Mouse (Mus musculus) thymus, postnatal 36 days (tissue): Measurements from ENCODE around the gene Prkca.

Experiments used
- DNase-seq, 2 experiments: peaks; one replicate each; pipeline ENCODE4 v3.0.0; 2022; ENCODE audit warnings: mixed read lengths in 2 of 2

The Prkca gene

DNA sequence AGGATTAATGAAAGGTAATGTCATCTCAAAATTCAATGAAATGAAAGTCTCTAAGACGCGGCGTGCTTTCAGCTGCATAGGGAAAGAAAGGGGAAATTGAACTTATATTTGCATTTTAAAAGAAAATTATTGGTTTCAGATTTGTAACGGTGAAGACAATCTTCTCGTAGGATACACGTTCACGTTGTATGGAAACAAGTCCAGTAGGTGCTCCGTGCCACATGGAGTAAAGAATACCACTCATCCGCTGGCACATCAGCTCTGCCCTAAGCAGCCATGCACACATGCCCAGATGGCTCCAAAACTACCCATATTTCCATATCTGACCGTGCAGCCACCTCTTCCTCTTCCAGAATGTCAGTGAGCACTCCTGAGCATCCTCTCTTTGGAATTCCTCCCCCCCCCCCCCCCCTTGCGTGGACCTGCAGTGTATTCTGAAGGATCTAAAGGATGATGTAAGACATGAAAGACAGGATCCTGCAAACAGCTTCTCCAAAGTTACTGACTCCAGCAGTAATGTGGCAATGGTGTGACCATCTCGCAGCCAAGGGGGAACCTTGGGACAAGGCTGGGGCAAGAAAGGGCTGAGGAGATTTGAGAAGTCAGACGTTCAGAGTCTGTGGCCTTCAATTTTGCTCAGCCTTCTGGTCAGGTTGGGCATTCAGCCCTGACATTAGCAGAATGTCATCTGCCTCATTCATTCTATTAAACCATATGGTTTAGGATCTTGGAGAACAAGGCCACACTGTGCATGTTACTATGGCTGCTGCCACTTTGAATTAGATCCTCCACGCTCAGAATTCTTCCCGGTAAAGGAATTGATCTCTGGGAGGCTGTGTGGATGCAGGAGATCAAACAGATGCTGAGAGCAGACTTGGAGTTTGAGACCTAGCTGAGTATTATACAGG is 142.8 kb downstream of the Prkca start:
- no peak for DNase-seq

GRCm38 (mm10) chr11:108199429-108199985 is 144.2 kb downstream of the Prkca start:
- no peak for DNase-seq

DNA sequence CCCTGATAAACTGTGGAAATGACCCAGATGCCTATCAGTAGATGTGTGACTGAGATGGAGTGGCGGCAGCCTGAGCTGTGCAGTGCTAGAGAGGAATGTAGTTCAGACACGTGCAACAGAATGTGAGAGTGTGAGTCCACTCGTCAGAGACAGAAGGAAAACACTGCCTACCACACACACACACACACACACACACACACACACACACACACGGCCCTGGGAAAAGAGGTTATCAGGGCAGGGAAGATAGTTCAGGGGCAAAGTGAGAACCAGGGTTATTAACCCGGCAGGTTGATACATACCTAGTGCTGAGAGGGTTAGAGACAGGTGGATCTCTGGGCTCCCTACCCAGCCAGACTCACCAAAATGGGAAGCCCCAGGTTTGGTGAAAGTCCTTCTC is 145.1 kb downstream of the Prkca start:
- no peak for DNase-seq

DNA sequence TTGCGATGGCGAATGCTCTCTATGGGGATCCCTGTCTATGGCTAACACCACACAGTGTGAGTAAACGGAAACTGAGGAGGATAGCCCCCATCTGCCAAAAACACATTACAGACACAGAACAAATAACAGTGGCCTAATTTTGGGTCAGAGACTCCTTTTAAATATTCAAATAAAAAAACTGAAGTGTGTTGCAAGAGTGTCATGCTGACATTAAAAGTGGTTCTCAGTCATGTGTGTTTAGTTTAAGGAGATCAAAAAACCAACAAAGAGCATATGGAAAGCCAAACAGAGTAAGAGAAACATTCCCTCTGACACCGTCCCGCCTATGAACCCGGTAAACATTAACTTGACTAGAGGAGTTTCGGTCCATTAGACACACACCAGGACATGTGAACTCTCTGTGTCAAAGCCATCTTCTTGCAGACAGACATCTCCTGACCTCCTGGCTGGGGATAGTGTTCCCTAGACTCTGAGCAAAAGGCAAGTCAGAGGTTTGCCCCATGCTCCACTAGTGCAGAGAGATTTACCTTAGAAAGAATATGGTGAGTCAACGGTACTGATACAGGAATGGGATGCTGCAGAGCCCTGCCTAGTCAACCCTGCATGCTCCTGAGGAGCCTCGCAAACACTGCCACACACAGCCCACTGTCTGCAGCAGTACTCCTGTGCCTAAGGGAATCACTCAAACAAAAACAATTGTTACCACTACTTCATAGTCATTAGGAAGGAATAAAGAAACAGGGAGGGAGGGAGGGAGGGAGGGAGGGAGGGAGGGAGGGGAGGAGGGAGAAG is 146.1 kb downstream of the Prkca start:
- no peak for DNase-seq

GRCm38 (mm10) chr11:108196796-108197195 is 146.9 kb downstream of the Prkca start:
- no peak for DNase-seq

- no peak for DNase-seq
Measured at GRCm38 (mm10) chr11:108190298-108190697, 153.4 kb downstream of the Prkca start.

- no peak for DNase-seq
Measured at GRCm38 (mm10) chr11:108189362-108189761, 154.4 kb downstream of the Prkca start.

DNA sequence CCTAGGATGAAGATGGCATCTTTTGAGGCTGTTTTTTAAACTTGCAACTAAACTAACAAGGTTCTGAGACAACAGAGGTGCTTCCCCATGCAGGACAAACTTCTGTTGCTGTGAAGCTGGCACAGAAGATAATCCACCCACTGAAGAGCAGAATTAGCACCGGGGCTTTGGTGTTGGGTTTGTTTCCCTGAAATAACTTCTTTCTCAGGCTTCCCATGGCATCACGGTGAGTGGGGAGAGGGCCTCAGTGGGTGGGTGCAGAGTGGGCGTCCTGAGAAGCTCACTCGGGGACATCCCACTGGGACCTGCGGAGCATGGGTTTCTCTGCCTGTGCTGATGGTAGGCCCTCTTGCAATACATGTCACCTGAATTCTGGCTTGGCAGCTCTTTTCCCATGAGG is 161.3 kb downstream of the Prkca start:
- no peak for DNase-seq

- DNase-seq: no peak
Measured at GRCm38 (mm10) chr11:108181012-108181713, 162.6 kb downstream of the Prkca start.

GRCm38 (mm10) chr11:108178802-108179201 is 164.9 kb downstream of the Prkca start:
- no peak for DNase-seq

DNA sequence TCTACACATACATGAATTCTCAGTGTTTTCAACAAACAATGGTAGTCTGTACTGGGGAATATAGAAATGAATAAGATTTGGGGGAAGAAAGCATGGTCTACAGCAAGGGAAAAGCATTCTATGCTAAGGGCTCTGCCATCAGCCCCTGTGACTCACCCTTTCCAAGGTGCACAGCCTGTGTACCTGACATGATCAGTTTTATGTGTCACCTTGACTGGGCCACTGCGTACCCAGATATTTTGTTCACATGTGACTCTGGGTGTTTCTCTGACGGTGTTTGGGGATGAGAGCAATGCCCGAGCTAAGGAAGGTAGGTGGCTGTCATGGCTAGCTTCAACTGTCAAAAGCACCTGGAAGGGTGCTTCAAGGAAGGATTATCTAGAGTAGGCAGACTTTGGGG is 165.5 kb downstream of the Prkca start:
- no peak for DNase-seq

DNA sequence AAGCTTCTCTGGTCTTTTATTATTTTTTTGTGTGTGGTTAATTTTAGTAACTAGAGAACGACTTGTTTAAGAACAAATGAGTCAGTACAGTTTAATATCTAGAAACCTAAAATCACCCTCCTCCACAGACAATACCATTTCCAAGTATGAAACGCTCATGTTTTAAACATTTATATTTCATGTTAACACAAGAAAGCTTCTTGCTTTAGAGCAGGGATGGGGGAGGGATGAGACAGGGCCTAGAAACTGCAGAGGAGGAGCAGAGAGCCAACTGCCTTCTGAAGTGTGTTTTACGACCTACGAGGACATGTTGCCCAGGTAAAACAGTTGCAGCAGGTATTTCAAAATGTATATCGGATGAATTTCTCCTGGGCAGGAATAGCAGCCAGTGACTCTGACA is 167.0 kb downstream of the Prkca start:
- no peak for DNase-seq

DNA sequence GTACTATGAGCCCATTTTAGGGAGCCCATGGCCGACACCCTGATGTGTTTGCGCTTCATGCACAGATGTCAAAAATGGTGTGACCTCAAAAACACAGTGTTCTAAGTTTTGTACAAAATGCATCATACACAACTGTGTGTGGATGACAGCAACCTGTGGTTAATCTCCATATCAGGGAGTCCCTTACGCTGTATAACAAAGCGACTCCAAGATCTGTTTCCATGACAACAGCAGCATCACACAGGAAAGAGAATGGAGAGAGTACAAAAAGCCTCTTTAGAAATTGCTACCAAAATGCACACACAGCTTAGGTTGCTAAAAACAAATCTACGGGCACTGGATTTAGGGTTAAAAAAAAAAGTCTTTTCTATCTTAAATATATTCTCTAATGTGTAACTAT is 171.8 kb downstream of the Prkca start:
- no peak for DNase-seq

DNA sequence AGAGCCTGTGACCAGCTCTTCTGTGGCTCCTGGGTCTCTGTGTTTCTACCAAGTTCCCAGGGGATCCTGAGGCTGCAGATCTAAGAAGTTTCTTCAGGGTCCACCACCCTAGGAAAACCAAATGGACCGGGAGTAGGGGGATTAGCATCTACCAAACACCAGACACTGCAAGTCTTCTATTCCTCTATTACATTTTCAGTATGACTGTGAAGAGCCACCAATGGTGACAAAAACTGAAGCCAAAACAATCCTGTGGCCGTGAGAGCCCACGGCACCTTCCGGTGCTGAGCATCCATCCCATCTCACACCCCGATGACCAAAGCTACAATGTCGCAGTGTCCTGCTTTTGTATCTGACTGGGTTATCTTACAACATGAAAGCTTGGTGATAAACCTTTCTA is 172.5 kb downstream of the Prkca start:
- DNase-seq: no peak

- no peak for DNase-seq
Measured at GRCm38 (mm10) chr11:108170107-108170506, 173.6 kb downstream of the Prkca start.

DNA sequence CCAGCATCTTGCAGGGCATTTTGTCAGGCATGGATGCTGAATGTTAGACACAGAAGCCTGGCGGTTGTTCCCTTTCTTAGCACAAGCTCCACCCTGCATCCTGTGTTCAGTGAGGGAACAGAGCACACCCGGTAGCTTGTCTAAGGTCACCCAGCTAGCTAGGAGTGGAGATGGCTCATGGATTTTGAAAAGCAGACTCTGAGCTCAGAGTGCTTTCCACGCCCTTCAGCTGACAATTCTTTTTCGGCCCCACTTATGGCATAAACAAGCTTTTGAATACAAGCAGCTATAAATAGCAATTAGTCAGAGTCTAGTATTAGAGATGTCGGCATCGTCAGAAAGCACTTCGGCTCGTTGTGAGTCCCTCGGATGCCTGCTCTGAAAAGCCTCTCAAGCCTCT is 178.0 kb downstream of the Prkca start:
- DNase-seq: no peak

DNA sequence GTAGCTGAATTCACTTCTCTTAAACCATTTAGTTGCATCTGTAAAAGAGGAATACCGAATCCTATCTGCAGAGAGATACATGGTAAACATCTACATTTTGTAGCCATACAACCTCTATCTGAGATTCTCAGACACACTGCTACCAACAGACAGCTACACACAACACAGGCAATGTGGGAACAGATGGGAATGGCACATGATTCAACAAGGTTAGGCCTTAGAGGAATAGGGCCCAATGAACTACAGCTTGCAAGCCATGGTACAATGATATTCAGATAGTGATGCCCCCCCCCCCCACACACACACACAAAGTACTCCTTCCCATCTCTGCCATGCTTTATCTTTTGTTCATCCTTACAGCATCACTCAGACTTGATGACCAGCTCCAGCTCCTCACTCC is 181.1 kb downstream of the Prkca start:
- DNase-seq: no peak

GRCm38 (mm10) chr11:108162110-108162509 is 181.6 kb downstream of the Prkca start:
- DNase-seq: no peak

DNA sequence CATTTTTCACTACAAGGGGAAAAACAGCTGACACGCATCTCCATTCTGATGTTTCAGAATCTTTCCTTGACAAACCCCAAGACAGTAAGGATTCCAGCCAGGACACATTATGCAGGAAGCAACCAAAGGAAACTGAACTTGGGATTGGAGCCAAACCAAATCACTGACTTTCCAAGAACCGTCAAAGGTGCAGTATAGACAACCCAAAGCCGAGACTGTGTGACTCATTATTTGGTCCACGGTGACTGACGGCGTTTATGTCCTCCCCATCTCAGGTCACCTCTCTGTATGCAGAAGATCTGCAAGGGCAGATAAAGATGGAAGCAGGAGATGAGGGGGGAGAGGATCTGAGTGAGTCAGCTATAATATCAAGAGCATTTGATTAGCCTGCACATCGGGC is 183.7 kb downstream of the Prkca start:
- DNase-seq: no peak

- DNase-seq: no peak
Measured at GRCm38 (mm10) chr11:108158046-108158445, 185.7 kb downstream of the Prkca start.

DNA sequence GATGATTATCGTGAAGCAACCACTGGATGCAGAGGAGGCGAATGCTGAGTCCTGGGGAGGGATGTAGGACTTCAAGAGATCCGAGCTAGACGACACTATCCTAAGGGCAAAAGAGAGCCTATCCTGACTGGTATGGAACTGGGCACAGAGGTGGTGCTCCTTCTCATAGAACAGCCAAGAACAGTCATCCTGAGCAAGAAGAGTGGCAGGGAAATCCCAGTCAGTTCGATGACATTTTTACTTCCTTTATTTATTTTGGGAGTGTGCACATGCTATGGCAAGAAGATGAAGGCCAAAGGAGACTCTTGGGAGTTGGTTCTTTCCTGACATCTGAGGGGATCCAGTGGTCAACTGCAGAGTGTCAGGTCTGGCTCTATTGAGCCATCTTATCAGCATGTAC is 186.7 kb downstream of the Prkca start:
- DNase-seq: no peak

DNA sequence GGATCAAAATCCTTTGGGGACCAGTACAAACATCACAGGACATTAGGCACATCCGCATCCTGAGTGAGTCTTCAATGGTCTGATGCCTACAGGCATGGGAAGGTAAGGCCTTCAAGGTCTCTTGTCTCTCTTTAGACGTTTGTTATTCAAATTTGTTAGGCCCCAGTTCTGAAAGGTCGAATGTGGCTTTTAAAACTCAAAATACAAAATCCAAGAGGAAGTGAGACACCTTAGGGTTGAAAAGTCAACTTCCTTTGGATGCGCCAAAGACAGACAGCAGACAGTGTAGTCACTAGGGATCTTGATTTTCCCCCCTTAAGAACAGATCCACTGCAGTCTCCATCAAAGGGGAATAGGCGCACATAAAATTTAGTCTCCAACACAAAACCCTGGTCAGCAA is 187.6 kb downstream of the Prkca start:
- DNase-seq: no peak

GRCm38 (mm10) chr11:108155088-108155580 is 188.6 kb downstream of the Prkca start:
- DNase-seq: no peak
